Mouse (Mus musculus) liver, embryonic 13.5 days (tissue): ENCODE results near the gene Ssbp2. TPM values are rescaled to one million over a fixed set of nuclear protein-coding genes. Genes with fewer than 3 reads are reported as not detected.

Source experiments
- ATAC-seq: fragments of 200-750 bp; cut with Nextera tagmentation; 2 replicates; pipeline ENCODE4 v1.8.0; 2017; ENCODE audit warnings: low read depth, mild to moderate bottlenecking, moderate number of reproducible peaks, moderate library complexity
- DNase-seq: peaks from one replicate; pipeline ENCODE4 v3.0.0; 2022
- H3K27ac ChIP-seq: fragments of 300-500 bp; sonication (generic); 2 replicates; pipeline ENCODE4 v1.5.1; 2015; ENCODE audit warnings: moderate library complexity, mild to moderate bottlenecking, inconsistent platforms
- H3K27me3 ChIP-seq: fragments of 300-500 bp; sonication (generic); 2 replicates; pipeline ENCODE4 v1.6.1; 2015; ENCODE audit warnings: mild to moderate bottlenecking, inconsistent platforms
- H3K36me3 ChIP-seq: fragments of 300-500 bp; sonication (generic); 2 replicates; pipeline ENCODE4 v1.6.1; 2015; ENCODE audit warnings: mild to moderate bottlenecking, inconsistent platforms
- H3K4me1 ChIP-seq: fragments of 300-500 bp; sonication (generic); replicated peaks from 2 replicates; pipeline ENCODE4 v1.6.1; 2015; ENCODE audit warnings: inconsistent platforms
- H3K4me2 ChIP-seq: fragments of 300-500 bp; sonication (generic); 2 replicates; pipeline ENCODE4 v1.6.1; 2015; ENCODE audit warnings: inconsistent platforms, mild to moderate bottlenecking, moderate library complexity
- H3K4me3 ChIP-seq: fragments of 300-500 bp; sonication (generic); replicated peaks from 2 replicates; pipeline ENCODE4 v1.5.1; 2015; ENCODE audit warnings: mild to moderate bottlenecking, inconsistent platforms
- H3K9ac ChIP-seq: fragments of 300-500 bp; sonication (generic); 2 replicates; pipeline ENCODE4 v1.6.1; 2015; ENCODE audit warnings: mild to moderate bottlenecking, inconsistent platforms
- H3K9me3 ChIP-seq: fragments of 300-500 bp; sonication (generic); replicated peaks from 2 replicates; pipeline ENCODE4 v1.6.1; 2016; ENCODE audit warnings: inconsistent platforms
- WGBS: fragments of 180-500 bp; shearing (Covaris S2); methylation state at CpG from one replicate; pipeline ENCODE4 v1.1.7; 2015; ENCODE audit not compliant: insufficient replicate concordance; 5-methylcytosine and 5-hydroxymethylcytosine counted together
- polyA plus RNA-seq: library from polyadenylated mRNA; unstranded; fragments of >200 nt; fragmentation: Nextera tagmentation; extraction: Ambion mirVana; gene quantifications from 2 replicates; pipeline ENCODE4 v1.2.1, GENCODE M21; 2015

The Ssbp2 gene
- 56.4 and 56.9 TPM in 2 replicates for polyA plus RNA-seq

GRCm38 (mm10) chr13:91459896-91460620 is at the start of gene Ssbp2:
Gene Ssbp2 (plus strand): TSS chr13:91460283.
- Histone ChIP-seq H3K4me2 (peak within 1 kb of the TSS; percentile 94), H3K9me3 (no peaks in the 10 kb centered on the region), H3K9ac (peak within 1 kb of the TSS; percentile 98), H3K4me1 (peaks cover 75% of the 10 kb centered on the region), H3K36me3 (no peaks in the 10 kb centered on the region), H3K27ac (peak within 1 kb of the TSS; percentile 93), H3K27me3 (no peaks in the 10 kb centered on the region), H3K4me3 (peak within 1 kb of the TSS; percentile 99)
- 9% methylated on average over 29 of the region's 29 CpGs for WGBS
- DNase-seq = no peak
- peak; percentile 56 for ATAC-seq

- DNase-seq (no peak), ATAC-seq (no peak)
- 61% methylated on average over 5 of the region's 5 CpGs for WGBS
These were observed 46.2 kb upstream of the Ssbp2 start for GRCm38 (mm10) chr13:91413752-91414503.

GRCm38 (mm10) chr13:91415896-91416295 is 44.2 kb upstream of the Ssbp2 start:
- peaks cover 12% of the 10 kb centered on the region for H3K4me1 ChIP-seq
- H3K4me3 ChIP-seq = no peak overlapping the region
- H3K27ac ChIP-seq = no peak overlapping the region
- no peak for ATAC-seq
- no peaks in the 10 kb centered on the region for H3K9me3 ChIP-seq
- no peaks in the 10 kb centered on the region for H3K36me3 ChIP-seq
- 65% methylated on average over 4 of the region's 4 CpGs for WGBS
- H3K4me2 ChIP-seq = no peak overlapping the region
- DNase-seq = no peak
- no peaks in the 10 kb centered on the region for H3K27me3 ChIP-seq
- H3K9ac ChIP-seq = no peak overlapping the region

More at GRCm38 (mm10) chr13:91413752-91414503, 46.2 kb upstream of the Ssbp2 start:
- Histone ChIP-seq H3K9ac (no peak overlapping the region), H3K9me3 (no peaks in the 10 kb centered on the region), H3K36me3 (no peaks in the 10 kb centered on the region), H3K27ac (no peak overlapping the region), H3K4me1 (peaks cover 10% of the 10 kb centered on the region; the same call in 1 of the 2 replicates), H3K4me3 (no peak overlapping the region), H3K4me2 (no peak overlapping the region), H3K27me3 (no peaks in the 10 kb centered on the region)

- WGBS = 66% methylated on average over 2 of the region's 2 CpGs
- DNase-seq (no peak), ATAC-seq (peak; percentile 77)
- Histone ChIP-seq H3K4me3 (no peak overlapping the region), H3K36me3 (no peaks in the 10 kb centered on the region), H3K27ac (no peak overlapping the region), H3K9me3 (no peaks in the 10 kb centered on the region), H3K27me3 (no peaks in the 10 kb centered on the region), H3K4me2 (no peak overlapping the region), H3K9ac (no peak overlapping the region), H3K4me1 (peaks cover 20% of the 10 kb centered on the region)
These were observed 43.4 kb upstream of the Ssbp2 start for GRCm38 (mm10) chr13:91416698-91417097.

GRCm38 (mm10) chr13:91421387-91421949 is 38.6 kb upstream of the Ssbp2 start:
- no peak overlapping the region for H3K4me2 ChIP-seq
- no peaks in the 10 kb centered on the region for H3K27me3 ChIP-seq
- no peak overlapping the region for H3K4me3 ChIP-seq
- ATAC-seq (peak; percentile 45; the same call in 1 of the 2 replicates), DNase-seq (peak; percentile 42)
- H3K4me1 ChIP-seq = peaks cover 25% of the 10 kb centered on the region
- no peak overlapping the region for H3K27ac ChIP-seq
- H3K9me3 ChIP-seq = no peaks in the 10 kb centered on the region
- no peak overlapping the region for H3K9ac ChIP-seq
- WGBS = 20% methylated on average over 9 of the region's 9 CpGs
- no peaks in the 10 kb centered on the region for H3K36me3 ChIP-seq

GRCm38 (mm10) chr13:91430867-91431266 is 29.2 kb upstream of the Ssbp2 start:
- WGBS = 57% methylated on average over 5 of the region's 5 CpGs
- H3K4me1 ChIP-seq = 0 out of 2 replicates have a peak, but pooled peaks cover 5% of the 10 kb centered on the region
- no peak overlapping the region for H3K27ac ChIP-seq
- ATAC-seq (no peak), DNase-seq (no peak)
- H3K36me3 ChIP-seq = no peaks in the 10 kb centered on the region
- no peak overlapping the region for H3K9ac ChIP-seq
- H3K4me2 ChIP-seq = peak overlapping the region; percentile 30
- no peak overlapping the region for H3K4me3 ChIP-seq
- H3K27me3 ChIP-seq = no peaks in the 10 kb centered on the region
- H3K9me3 ChIP-seq = no peaks in the 10 kb centered on the region

- H3K36me3 ChIP-seq = no peaks in the 10 kb centered on the region
- DNase-seq (no peak), ATAC-seq (no peak)
- H3K9me3 ChIP-seq = no peaks in the 10 kb centered on the region
- no peak overlapping the region for H3K4me3 ChIP-seq
- WGBS = 69% methylated on average over 12 of the region's 12 CpGs
- H3K4me2 ChIP-seq = no peak overlapping the region
- no peak overlapping the region for H3K9ac ChIP-seq
- H3K27ac ChIP-seq = no peak overlapping the region
- no peaks in the 10 kb centered on the region for H3K27me3 ChIP-seq
- H3K4me1 ChIP-seq = 0 out of 2 replicates have a peak, but pooled peaks cover 5% of the 10 kb centered on the region
These were observed 28.4 kb upstream of the Ssbp2 start for GRCm38 (mm10) chr13:91431392-91432355.

GRCm38 (mm10) chr13:91433021-91433420 is 27.1 kb upstream of the Ssbp2 start:
- no peaks in the 10 kb centered on the region for H3K9me3 ChIP-seq
- no peaks in the 10 kb centered on the region for H3K27me3 ChIP-seq
- H3K27ac ChIP-seq = no peak overlapping the region
- H3K4me1 ChIP-seq = 0 out of 2 replicates have a peak, but pooled peaks cover 5% of the 10 kb centered on the region
- ATAC-seq = no peak
- DNase-seq = no peak
- no peaks in the 10 kb centered on the region for H3K36me3 ChIP-seq
- 61% methylated on average over 11 of the region's 11 CpGs for WGBS
- H3K4me3 ChIP-seq = no peak overlapping the region
- no peak overlapping the region for H3K9ac ChIP-seq
- no peak overlapping the region for H3K4me2 ChIP-seq

- Histone ChIP-seq H3K36me3 (no peaks in the 10 kb centered on the region), H3K4me2 (no peak overlapping the region), H3K9me3 (no peaks in the 10 kb centered on the region), H3K27ac (no peak overlapping the region), H3K4me3 (no peak overlapping the region), H3K4me1 (0 out of 2 replicates have a peak, but pooled peaks cover under 1% of the 10 kb centered on the region), H3K9ac (no peak overlapping the region), H3K27me3 (no peaks in the 10 kb centered on the region)
- 53% methylated on average over 3 of the region's 3 CpGs for WGBS
- ATAC-seq = no peak
- no peak for DNase-seq
These were observed 22.2 kb upstream of the Ssbp2 start for GRCm38 (mm10) chr13:91437931-91438330.

- no peak for ATAC-seq
- H3K4me3 ChIP-seq = no peak overlapping the region
- WGBS = 61% methylated on average over 5 of the region's 5 CpGs
- no peak overlapping the region for H3K4me2 ChIP-seq
- no peaks in the 10 kb centered on the region for H3K27me3 ChIP-seq
- no peaks in the 10 kb centered on the region for H3K36me3 ChIP-seq
- H3K27ac ChIP-seq = no peak overlapping the region
- H3K4me1 ChIP-seq = no peaks in the 10 kb centered on the region
- DNase-seq = no peak
- H3K9ac ChIP-seq = no peak overlapping the region
- no peaks in the 10 kb centered on the region for H3K9me3 ChIP-seq
These were observed 18.6 kb upstream of the Ssbp2 start for GRCm38 (mm10) chr13:91441476-91441875.
